Mouse (Mus musculus) stomach, embryonic 14.5 days (tissue): Measurements from ENCODE around the gene Azgp1. TPM values are rescaled to one million over a fixed set of nuclear protein-coding genes. Genes with fewer than 3 reads are reported as not detected.
A peak's percentile ranks its signal among the peaks of the same experiment; 100 is the strongest.
"Not testable (repeated sequence)": the region's sequence is repeated elsewhere in the genome, so short reads cannot be mapped to it uniquely, and the experiment has no call there.

Experiments
- ATAC-seq: fragments of 200-750 bp; cut with Nextera tagmentation; 2 replicates; pipeline ENCODE4 v1.8.0; 2017; ENCODE audit warnings: low read depth, moderate TSS enrichment; ENCODE audit not compliant: insufficient number of reproducible peaks, insufficient read depth, low FRiP score
- H3K27ac ChIP-seq: fragments of 300-500 bp; sonication (generic); 2 replicates; pipeline ENCODE4 v1.5.1; 2014; ENCODE audit warnings: mild to moderate bottlenecking, low read length, moderate library complexity, mixed read lengths
- H3K27me3 ChIP-seq: fragments of 300-500 bp; sonication (generic); 2 replicates; pipeline ENCODE4 v1.6.1; 2014; ENCODE audit warnings: low read length, control low read depth, mixed read lengths; ENCODE audit not compliant: control insufficient read depth, insufficient read depth
- H3K36me3 ChIP-seq: fragments of 300-500 bp; sonication (generic); 2 replicates; pipeline ENCODE4 v1.6.1; 2014; ENCODE audit warnings: mild to moderate bottlenecking, control low read depth, low read length, moderate library complexity, mixed read lengths; ENCODE audit not compliant: control insufficient read depth, insufficient read depth
- H3K4me1 ChIP-seq: fragments of 300-500 bp; sonication (generic); 2 replicates; pipeline ENCODE4 v1.6.1; 2014; ENCODE audit warnings: low read length, control low read depth, mixed read lengths; ENCODE audit not compliant: control insufficient read depth, insufficient read depth
- H3K4me2 ChIP-seq: fragments of 300-500 bp; sonication (generic); replicated peaks from 2 replicates; pipeline ENCODE4 v1.6.1; 2014; ENCODE audit warnings: low read depth, low read length, control low read depth
- H3K4me3 ChIP-seq: fragments of 300-500 bp; sonication (generic); 2 replicates; pipeline ENCODE4 v1.5.1; 2014; ENCODE audit warnings: low read depth, low read length, control low read depth
- H3K9ac ChIP-seq: fragments of 300-500 bp; sonication (generic); replicated peaks from 2 replicates; pipeline ENCODE4 v1.6.1; 2014; ENCODE audit warnings: low read depth, mild to moderate bottlenecking, control low read depth, low read length, moderate library complexity, mixed read lengths
- H3K9me3 ChIP-seq: fragments of 300-500 bp; sonication (generic); 2 replicates; pipeline ENCODE4 v1.6.1; 2016; ENCODE audit warnings: low read depth, low read length, control low read depth; ENCODE audit not compliant: control insufficient read depth
- WGBS: fragments of 180-500 bp; shearing (Covaris S2); extraction: QIAGEN DNeasy Blood & Tissue Kit; methylation state at CpG from one replicate; pipeline ENCODE4 v1.1.7; 2014; 5-methylcytosine and 5-hydroxymethylcytosine counted together
- polyA plus RNA-seq: library from polyadenylated mRNA; unstranded; fragments of >200 nt; fragmentation: Nextera tagmentation; extraction: Ambion mirVana; gene quantifications from 2 replicates; pipeline ENCODE4 v1.2.1, GENCODE M21; 2014

Gene Azgp1
- polyA plus RNA-seq, 1 experiment from 2014 or later = not detected

GRCm38 (mm10) chr5:138009437-138009836, 28.1 kb downstream of the Azgp1 start:
- Histone ChIP-seq H3K27me3 (no peaks in the 10 kb centered on the region), H3K36me3 (no peaks in the 10 kb centered on the region), H3K4me2 (no peak overlapping the region), H3K27ac (no peak overlapping the region), H3K9ac (no peak overlapping the region), H3K4me1 (no peaks in the 10 kb centered on the region), H3K9me3 (no peaks in the 10 kb centered on the region), H3K4me3 (no peak overlapping the region)
- WGBS = 86% methylated on average over 5 of the region's 5 CpGs
- ATAC-seq = no peak

DNA sequence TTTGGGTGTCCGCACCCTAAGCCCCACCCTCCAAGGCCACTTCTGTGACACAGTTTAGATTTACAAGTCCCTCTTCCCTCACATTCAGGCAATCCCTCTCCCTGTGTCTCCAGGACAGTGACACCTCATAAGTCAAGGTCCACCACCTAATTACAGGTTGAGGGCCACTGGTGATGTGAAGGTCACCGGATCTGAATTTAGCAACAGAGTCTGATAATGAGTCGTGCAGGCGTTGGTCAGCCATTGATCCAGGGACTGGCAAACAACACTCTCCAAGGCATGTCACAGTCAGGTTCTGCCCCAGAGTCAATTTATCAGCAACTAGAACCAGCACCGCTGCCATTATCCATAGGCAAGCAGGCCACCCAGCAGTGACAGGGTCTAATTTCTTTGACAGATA, 31.1 kb downstream of the Azgp1 start:
- Histone ChIP-seq H3K9ac (no peak overlapping the region), H3K9me3 (no peaks in the 10 kb centered on the region), H3K4me3 (no peak overlapping the region), H3K27ac (no peak overlapping the region), H3K36me3 (no peaks in the 10 kb centered on the region), H3K27me3 (no peaks in the 10 kb centered on the region), H3K4me2 (no peak overlapping the region), H3K4me1 (no peaks in the 10 kb centered on the region)
- ATAC-seq = no peak
- WGBS = 78% methylated on average over 5 of the region's 5 CpGs

DNA sequence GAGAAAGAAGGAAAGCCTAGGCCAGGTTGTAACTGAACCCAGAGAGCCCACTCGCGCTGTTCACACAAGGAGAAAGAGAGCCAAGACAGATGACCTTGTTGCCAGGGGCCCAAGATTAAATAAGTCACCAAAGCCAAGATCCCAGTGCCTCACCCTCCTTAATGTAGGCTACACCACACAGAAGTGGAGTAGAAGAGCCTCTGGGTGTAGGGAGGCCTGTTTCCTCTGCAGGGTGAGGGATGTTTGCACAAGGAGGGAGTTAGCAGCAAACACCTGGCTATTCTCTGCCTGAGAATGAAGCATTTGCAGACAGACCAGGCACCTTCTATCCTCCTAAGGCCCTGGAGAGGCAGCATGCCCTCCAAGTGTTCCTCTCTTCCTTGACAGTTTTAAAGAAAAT, 35.2 kb downstream of the Azgp1 start:
- Histone ChIP-seq H3K4me2 (no peak overlapping the region), H3K27ac (peak overlapping the region; percentile 52), H3K36me3 (no peaks in the 10 kb centered on the region), H3K9me3 (no peaks in the 10 kb centered on the region), H3K4me3 (no peak overlapping the region), H3K9ac (no peak overlapping the region), H3K4me1 (no peaks in the 10 kb centered on the region), H3K27me3 (no peaks in the 10 kb centered on the region)
- ATAC-seq = peak; percentile 74
- WGBS = 66% methylated on average over 2 of the region's 2 CpGs

DNA sequence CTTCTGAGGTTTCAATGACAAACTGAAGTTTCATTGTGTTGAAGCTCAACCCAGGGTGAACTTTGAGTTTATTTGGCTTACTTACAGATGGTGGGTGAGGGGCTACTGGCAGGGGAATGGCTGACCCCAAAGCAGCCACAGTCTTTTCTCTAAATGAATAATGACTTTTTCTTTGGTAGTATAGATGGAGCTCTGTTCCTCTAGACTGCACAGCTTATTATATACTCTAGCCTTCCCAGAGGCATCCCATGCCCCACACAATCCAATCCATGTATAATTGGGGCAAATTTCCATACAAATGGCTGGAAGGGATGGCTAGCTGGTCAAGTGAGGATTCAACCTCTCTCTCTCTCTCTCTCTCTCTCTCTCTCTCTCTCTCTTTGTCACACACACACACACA, 35.7 kb downstream of the Azgp1 start:
- no peaks in the 10 kb centered on the region for H3K27me3 ChIP-seq
- H3K36me3 ChIP-seq = no peaks in the 10 kb centered on the region
- no peaks in the 10 kb centered on the region for H3K9me3 ChIP-seq
- no peak overlapping the region for H3K4me3 ChIP-seq
- H3K4me1 ChIP-seq = no peaks in the 10 kb centered on the region
- peak overlapping the region; percentile 52 for H3K27ac ChIP-seq
- no peak overlapping the region for H3K4me2 ChIP-seq
- no peak for ATAC-seq
- H3K9ac ChIP-seq = no peak overlapping the region

- not testable (repeated sequence) for H3K9ac ChIP-seq, H3K9me3 ChIP-seq, H3K4me3 ChIP-seq, H3K36me3 ChIP-seq, H3K27me3 ChIP-seq, H3K27ac ChIP-seq, ATAC-seq, H3K4me2 ChIP-seq, H3K4me1 ChIP-seq
- WGBS = 87% methylated on average over 3 of the region's 4 CpGs
Observed at GRCm38 (mm10) chr5:138019577-138019976, 38.3 kb downstream of the Azgp1 start.

- not testable (repeated sequence) for H3K27me3 ChIP-seq, H3K4me1 ChIP-seq, H3K27ac ChIP-seq, H3K4me3 ChIP-seq, ATAC-seq, H3K36me3 ChIP-seq, H3K9me3 ChIP-seq, H3K9ac ChIP-seq, H3K4me2 ChIP-seq
- 89% methylated on average over 3 of the region's 7 CpGs for WGBS
Observed at GRCm38 (mm10) chr5:138020961-138021479, 39.7 kb downstream of the Azgp1 start, which contains the start of the genes Smok3a and Smok3b. Gene Smok3a (plus strand): TSS chr5:138021261. Gene Smok3b (plus strand): TSS chr5:138021429.

Other genes with a start within 250 kb of the Azgp1 start
- 1.0 and 1.4 TPM in 2 replicates for gene Nyap1, start 239.9 kb upstream of the Azgp1 start, polyA plus RNA-seq
- 118 and 132 TPM in 2 replicates for gene Tsc22d4, start 235.8 kb upstream of the Azgp1 start, polyA plus RNA-seq
- gene Ppp1r35, start 202.7 kb upstream of the Azgp1 start, polyA plus RNA-seq = 32.7 and 38.1 TPM in 2 replicates
- gene Mepce, start 193.9 kb upstream of the Azgp1 start, polyA plus RNA-seq = 13.6 and 17.6 TPM in 2 replicates
- 22.3 and 23.3 TPM in 2 replicates for gene Zcwpw1, start 193.7 kb upstream of the Azgp1 start, polyA plus RNA-seq
- gene Pilra, start 145.2 kb upstream of the Azgp1 start, polyA plus RNA-seq = 1.4 and 1.9 TPM in 2 replicates
- gene Pilrb1, start 123.4 kb upstream of the Azgp1 start, polyA plus RNA-seq = 0.59 and 0.67 TPM in 2 replicates
- 0.70 and 1.1 TPM in 2 replicates for gene Pilrb2, start 109.7 kb upstream of the Azgp1 start, polyA plus RNA-seq
- gene Cyp3a13, start 59.9 kb upstream of the Azgp1 start, polyA plus RNA-seq = 6.2 TPM in 2 replicates
- gene Gjc3, start 18.4 kb upstream of the Azgp1 start, polyA plus RNA-seq = 0.39 and 0.55 TPM in 2 replicates
- not detected in 2 replicates for gene Smok3a, start 39.7 kb downstream of the Azgp1 start, polyA plus RNA-seq
- gene Smok3b, start 39.9 kb downstream of the Azgp1 start, polyA plus RNA-seq = not detected in 2 replicates
- not detected in 2 replicates for gene Smok3c, start 71.7 kb downstream of the Azgp1 start, polyA plus RNA-seq
- 27.7 and 28.0 TPM in 2 replicates for gene Zkscan1, start 103.6 kb downstream of the Azgp1 start, polyA plus RNA-seq
- gene Zscan21, start 135.4 kb downstream of the Azgp1 start, polyA plus RNA-seq = 59.2 and 60.9 TPM in 2 replicates
- 18.0 and 18.2 TPM in 2 replicates for gene Zfp113, start 174.2 kb downstream of the Azgp1 start, polyA plus RNA-seq
- gene Cops6, start 179.6 kb downstream of the Azgp1 start, polyA plus RNA-seq = 235 and 240 TPM in 2 replicates
- 22.3 and 22.5 TPM in 2 replicates for gene Ap4m1, start 190.5 kb downstream of the Azgp1 start, polyA plus RNA-seq
- 154 TPM in 2 replicates for gene Mcm7, start 190.9 kb downstream of the Azgp1 start, polyA plus RNA-seq
- gene Taf6, start 205.9 kb downstream of the Azgp1 start, polyA plus RNA-seq = 89.8 and 93.8 TPM in 2 replicates
- gene Cnpy4, start 206.0 kb downstream of the Azgp1 start, polyA plus RNA-seq = 54.2 and 56.0 TPM in 2 replicates
- gene Mblac1, start 212.8 kb downstream of the Azgp1 start, polyA plus RNA-seq = 7.5 and 8.2 TPM in 2 replicates
- not detected in 2 replicates for gene Nxpe5, start 244.4 kb downstream of the Azgp1 start, polyA plus RNA-seq